Mouse (Mus musculus) heart, embryonic 13.5 days (tissue): ENCODE measurements around the gene Gm28048. TPM values are rescaled to one million over a fixed set of nuclear protein-coding genes. Genes with fewer than 3 reads are reported as not detected.

Experiments used
- ATAC-seq: fragments of 200-750 bp; cut with Nextera tagmentation; 2 replicates; pipeline ENCODE4 v1.8.0; 2017; ENCODE audit warnings: moderate TSS enrichment; ENCODE audit not compliant: insufficient number of reproducible peaks, low FRiP score, low TSS enrichment; ENCODE audit errors: extremely low read depth
- H3K27ac ChIP-seq: fragments of 300-500 bp; sonication (generic); replicated peaks from 2 replicates; pipeline ENCODE4 v1.5.1; 2015; ENCODE audit warnings: moderate library complexity, mild to moderate bottlenecking, inconsistent platforms
- H3K27me3 ChIP-seq: fragments of 300-500 bp; sonication (generic); replicated peaks from 2 replicates; pipeline ENCODE4 v1.6.1; 2015; ENCODE audit warnings: mild to moderate bottlenecking, inconsistent platforms
- H3K36me3 ChIP-seq: fragments of 300-500 bp; sonication (generic); 2 replicates; pipeline ENCODE4 v1.6.1; 2015; ENCODE audit warnings: mild to moderate bottlenecking, inconsistent platforms
- H3K4me1 ChIP-seq: fragments of 300-500 bp; sonication (generic); 2 replicates; pipeline ENCODE4 v1.6.1; 2015; ENCODE audit warnings: inconsistent platforms
- H3K4me2 ChIP-seq: fragments of 300-500 bp; sonication (generic); 2 replicates; pipeline ENCODE4 v1.6.1; 2015; ENCODE audit warnings: inconsistent platforms, mild to moderate bottlenecking, moderate library complexity
- H3K4me3 ChIP-seq: fragments of 300-500 bp; sonication (generic); 2 replicates; pipeline ENCODE4 v1.5.1; 2015; ENCODE audit warnings: moderate library complexity, mild to moderate bottlenecking, inconsistent platforms
- H3K9ac ChIP-seq: fragments of 300-500 bp; sonication (generic); 2 replicates; pipeline ENCODE4 v1.6.1; 2015; ENCODE audit warnings: inconsistent platforms, mild to moderate bottlenecking, moderate library complexity
- H3K9me3 ChIP-seq: fragments of 300-500 bp; sonication (generic); 2 replicates; pipeline ENCODE4 v1.6.1; 2016; ENCODE audit warnings: inconsistent platforms
- WGBS: fragments of 180-500 bp; shearing (Covaris S2); methylation state at CpG from one replicate; pipeline ENCODE4 v1.1.7; 2015; ENCODE audit warnings: mixed read lengths; 5-methylcytosine and 5-hydroxymethylcytosine counted together
- polyA plus RNA-seq: library from polyadenylated mRNA; unstranded; fragments of >200 nt; fragmentation: Nextera tagmentation; extraction: Ambion mirVana; gene quantifications from 2 replicates; pipeline ENCODE4 v1.2.1, GENCODE M21; 2015

The Gm28048 gene
- polyA plus RNA-seq, 1 experiment from 2014 or later, result 7.8 TPM

DNA sequence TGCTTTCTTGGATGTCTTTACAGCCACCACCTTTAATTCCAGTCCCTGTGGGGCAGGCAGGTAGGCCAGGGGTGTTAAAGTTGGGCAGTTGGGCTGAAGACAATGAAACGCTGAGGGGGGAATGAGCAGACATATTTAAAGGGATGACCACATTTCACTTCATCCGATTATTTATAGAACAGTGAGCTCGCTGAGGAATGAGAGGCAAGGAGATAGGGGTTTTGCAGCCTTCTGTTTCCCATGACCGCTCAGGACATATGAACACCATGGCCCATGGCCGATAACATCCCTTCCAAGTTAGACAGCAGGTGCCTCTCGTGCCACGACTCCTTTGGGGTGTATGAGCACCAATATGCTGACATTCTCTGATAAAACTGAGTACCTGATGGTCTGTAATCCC, 70.1 kb downstream of the Gm28048 start:
- Histone ChIP-seq H3K9ac (no peak overlapping the region), H3K4me3 (no peak overlapping the region), H3K36me3 (no peaks in the 10 kb centered on the region), H3K9me3 (no peaks in the 10 kb centered on the region), H3K27ac (peak overlapping the region; percentile 46), H3K4me2 (peak overlapping the region; percentile 16), H3K4me1 (peaks cover 31% of the 10 kb centered on the region), H3K27me3 (no peaks in the 10 kb centered on the region)
- 42% methylated on average over 7 of the region's 7 CpGs for WGBS
- no peak; the same call in 1 of the 2 replicates for ATAC-seq

- no peak overlapping the region for H3K4me3 ChIP-seq
- H3K9me3 ChIP-seq, result no peaks in the 10 kb centered on the region
- H3K27ac ChIP-seq, result peak overlapping the region; percentile 63
- no peaks in the 10 kb centered on the region for H3K36me3 ChIP-seq
- no peaks in the 10 kb centered on the region for H3K27me3 ChIP-seq
- H3K4me1 ChIP-seq, result peaks cover 23% of the 10 kb centered on the region
- no peak for ATAC-seq
- peak overlapping the region; percentile 22; the same call in 1 of the 2 replicates for H3K4me2 ChIP-seq
- no peak overlapping the region; the same call in 1 of the 2 replicates for H3K9ac ChIP-seq
Observed at GRCm38 (mm10) chr11:22906453-22906865, 75.4 kb downstream of the Gm28048 start.

DNA sequence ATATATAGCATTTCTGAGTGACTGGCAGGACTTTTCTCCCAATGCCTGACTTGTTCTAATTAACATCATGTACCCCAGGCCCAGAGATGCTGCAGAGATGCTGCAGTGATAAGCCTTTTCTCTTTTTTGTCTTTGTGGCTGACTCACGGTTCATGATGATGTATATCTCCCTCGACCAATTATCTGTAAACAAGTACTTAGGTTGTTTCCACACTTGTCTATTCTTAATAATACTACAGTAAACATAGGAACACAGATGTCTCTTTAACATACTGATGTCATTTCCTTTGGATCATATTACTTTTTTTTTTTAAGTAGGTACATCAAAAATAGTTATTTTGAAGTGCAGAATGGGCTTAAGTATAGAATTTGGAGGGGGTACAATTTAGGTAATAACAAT, 79.0 kb downstream of the Gm28048 start:
- no peak overlapping the region for H3K27ac ChIP-seq
- no peak overlapping the region for H3K9ac ChIP-seq
- no peak for ATAC-seq
- 64% methylated on average over 2 of the region's 2 CpGs for WGBS
- H3K4me1 ChIP-seq, result peaks cover 12% of the 10 kb centered on the region
- no peaks in the 10 kb centered on the region for H3K9me3 ChIP-seq
- H3K4me2 ChIP-seq, result no peak overlapping the region
- peaks cover 22% of the 10 kb centered on the region for H3K36me3 ChIP-seq
- no peaks in the 10 kb centered on the region for H3K27me3 ChIP-seq
- no peak overlapping the region for H3K4me3 ChIP-seq

DNA sequence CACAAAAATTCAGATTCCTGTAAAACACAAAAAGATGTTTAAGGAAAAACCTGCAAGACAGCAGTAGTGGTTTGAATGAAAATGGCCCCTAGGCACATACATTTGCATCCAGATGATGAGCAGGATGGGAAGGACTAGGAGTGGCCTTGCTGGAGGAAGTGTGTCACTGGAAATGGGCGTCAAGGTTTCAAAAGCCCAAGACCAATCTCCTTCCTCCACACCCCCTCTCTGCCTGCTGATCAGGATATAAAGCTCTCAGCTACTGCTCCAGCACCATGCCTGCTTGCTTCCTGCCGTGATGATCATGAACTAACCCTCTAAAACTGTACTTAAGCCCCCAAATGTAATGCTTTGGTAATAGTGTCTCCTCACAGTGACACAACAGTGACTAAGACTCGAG, 81.8 kb downstream of the Gm28048 start:
- H3K36me3 ChIP-seq, result peaks cover 22% of the 10 kb centered on the region
- ATAC-seq, result no peak

DNA sequence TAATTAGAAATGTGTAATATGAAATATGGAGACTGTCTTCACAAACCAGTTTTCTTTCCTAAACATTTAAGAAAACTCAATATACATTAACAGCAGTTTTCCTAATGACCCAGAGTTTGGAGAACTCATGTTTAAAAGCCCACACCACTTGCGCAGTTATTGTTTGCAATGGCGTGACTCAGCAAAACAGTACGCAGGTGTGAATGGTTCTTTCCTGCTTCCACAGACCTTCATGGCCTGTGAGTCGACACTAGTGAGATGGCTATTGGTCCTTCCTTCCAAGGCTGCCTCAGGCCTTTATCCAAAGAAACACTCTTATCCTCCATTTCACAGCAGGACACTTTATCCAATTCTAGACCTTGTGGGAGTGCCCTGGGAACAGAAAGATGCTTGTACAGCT, 84.2 kb downstream of the Gm28048 start:
- no peak overlapping the region for H3K4me3 ChIP-seq
- no peak for ATAC-seq
- WGBS, result 89% methylated on average over 4 of the region's 4 CpGs
- no peak overlapping the region for H3K9ac ChIP-seq
- H3K9me3 ChIP-seq, result no peaks in the 10 kb centered on the region
- no peaks in the 10 kb centered on the region for H3K4me1 ChIP-seq
- H3K36me3 ChIP-seq, result peaks cover 22% of the 10 kb centered on the region
- no peak overlapping the region for H3K27ac ChIP-seq
- H3K27me3 ChIP-seq, result no peaks in the 10 kb centered on the region
- no peak overlapping the region for H3K4me2 ChIP-seq

More for the DNA sequence above, 81.8 kb downstream of the Gm28048 start:
- Histone ChIP-seq H3K4me2 (no peak overlapping the region), H3K27ac (no peak overlapping the region), H3K4me3 (no peak overlapping the region), H3K4me1 (no peaks in the 10 kb centered on the region), H3K9me3 (no peaks in the 10 kb centered on the region), H3K9ac (no peak overlapping the region), H3K27me3 (no peaks in the 10 kb centered on the region)
- 74% methylated on average over 3 of the region's 3 CpGs for WGBS

- no peak for ATAC-seq
- Histone ChIP-seq H3K36me3 (peaks cover 22% of the 10 kb centered on the region), H3K9ac (no peak overlapping the region), H3K4me2 (no peak overlapping the region), H3K4me1 (no peaks in the 10 kb centered on the region), H3K9me3 (no peaks in the 10 kb centered on the region), H3K4me3 (no peak overlapping the region), H3K27me3 (no peaks in the 10 kb centered on the region), H3K27ac (no peak overlapping the region)
- 82% methylated on average over 4 of the region's 4 CpGs for WGBS
Observed at GRCm38 (mm10) chr11:22897127-22897526, 84.8 kb downstream of the Gm28048 start.

DNA sequence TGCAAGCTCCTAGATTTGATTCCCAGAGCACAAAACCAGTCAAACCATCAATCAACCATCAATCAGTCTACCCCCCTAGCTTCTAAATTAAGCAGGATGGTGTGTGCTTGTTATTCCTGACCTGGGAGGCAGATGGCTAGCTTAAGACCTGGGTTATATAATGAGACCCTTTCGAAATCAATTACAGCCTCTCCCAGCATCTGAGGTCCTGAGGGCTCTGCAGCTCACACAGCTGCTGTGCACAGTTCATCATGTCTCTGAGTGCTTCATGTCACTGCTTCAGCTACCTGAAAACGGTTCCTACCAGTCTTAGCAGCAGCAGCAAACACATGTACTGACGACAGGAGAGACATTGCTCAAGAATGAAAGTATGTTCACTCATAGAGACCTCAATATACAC, 88.8 kb downstream of the Gm28048 start:
- Histone ChIP-seq H3K9me3 (no peaks in the 10 kb centered on the region), H3K9ac (no peak overlapping the region), H3K27me3 (no peaks in the 10 kb centered on the region), H3K4me1 (peaks cover 2% of the 10 kb centered on the region), H3K4me2 (no peak overlapping the region), H3K27ac (no peak overlapping the region), H3K36me3 (no peaks in the 10 kb centered on the region), H3K4me3 (no peak overlapping the region)
- ATAC-seq, result no peak
- 67% methylated on average over 3 of the region's 3 CpGs for WGBS

DNA sequence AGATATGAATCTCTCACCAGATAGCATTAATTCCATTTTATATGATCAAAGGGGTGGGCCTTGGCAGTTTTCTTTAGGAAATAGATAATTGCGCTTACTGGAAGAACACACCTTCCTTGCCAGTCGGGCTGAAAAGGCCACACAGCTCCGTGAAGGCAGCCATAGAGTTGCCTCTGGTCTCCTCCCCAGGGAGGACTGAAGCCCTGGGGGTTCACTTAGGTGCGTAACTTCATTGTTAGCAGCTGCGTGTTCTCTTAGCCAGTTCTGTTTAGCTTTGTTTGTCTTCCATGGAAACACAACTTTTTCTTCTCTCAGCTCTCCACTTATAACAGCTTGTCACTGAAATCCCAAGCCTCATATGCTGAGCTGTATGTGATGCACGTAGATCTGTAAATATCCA, 89.4 kb downstream of the Gm28048 start:
- Histone ChIP-seq H3K27ac (no peak overlapping the region), H3K27me3 (no peaks in the 10 kb centered on the region), H3K36me3 (no peaks in the 10 kb centered on the region), H3K4me1 (peaks cover 5% of the 10 kb centered on the region), H3K4me2 (no peak overlapping the region), H3K4me3 (no peak overlapping the region), H3K9me3 (no peaks in the 10 kb centered on the region), H3K9ac (no peak overlapping the region)
- ATAC-seq, result no peak
- 67% methylated on average over 6 of the region's 6 CpGs for WGBS

- Histone ChIP-seq H3K4me1 (peaks cover 5% of the 10 kb centered on the region), H3K27ac (no peak overlapping the region), H3K9me3 (no peaks in the 10 kb centered on the region), H3K27me3 (no peaks in the 10 kb centered on the region), H3K36me3 (no peaks in the 10 kb centered on the region), H3K9ac (no peak overlapping the region), H3K4me3 (no peak overlapping the region), H3K4me2 (no peak overlapping the region)
- ATAC-seq, result no peak
- WGBS, result 81% methylated on average over 7 of the region's 7 CpGs
Observed at GRCm38 (mm10) chr11:22891876-22892275, 90.0 kb downstream of the Gm28048 start.

- H3K4me1 ChIP-seq, result peaks cover 5% of the 10 kb centered on the region
- H3K4me3 ChIP-seq, result no peak overlapping the region
Observed at GRCm38 (mm10) chr11:22891242-22891641, 90.6 kb downstream of the Gm28048 start.

GRCm38 (mm10) chr11:22889224-22889623, 92.7 kb downstream of the Gm28048 start:
- H3K36me3 ChIP-seq, result no peaks in the 10 kb centered on the region
- H3K9me3 ChIP-seq, result no peaks in the 10 kb centered on the region
- no peak overlapping the region for H3K4me2 ChIP-seq
- no peak overlapping the region for H3K9ac ChIP-seq
- 92% methylated on average over 3 of the region's 3 CpGs for WGBS
- no peaks in the 10 kb centered on the region for H3K27me3 ChIP-seq
- no peak for ATAC-seq
- H3K4me1 ChIP-seq, result peaks cover 5% of the 10 kb centered on the region
- H3K4me3 ChIP-seq, result no peak overlapping the region
- no peak overlapping the region for H3K27ac ChIP-seq

More at GRCm38 (mm10) chr11:22891242-22891641, 90.6 kb downstream of the Gm28048 start:
- no peak overlapping the region for H3K9ac ChIP-seq
- H3K27ac ChIP-seq, result no peak overlapping the region
- no peak overlapping the region for H3K4me2 ChIP-seq
- no peaks in the 10 kb centered on the region for H3K36me3 ChIP-seq
- ATAC-seq, result no peak
- H3K9me3 ChIP-seq, result no peaks in the 10 kb centered on the region
- WGBS, result 78% methylated on average over 9 of the region's 9 CpGs
- H3K27me3 ChIP-seq, result no peaks in the 10 kb centered on the region

DNA sequence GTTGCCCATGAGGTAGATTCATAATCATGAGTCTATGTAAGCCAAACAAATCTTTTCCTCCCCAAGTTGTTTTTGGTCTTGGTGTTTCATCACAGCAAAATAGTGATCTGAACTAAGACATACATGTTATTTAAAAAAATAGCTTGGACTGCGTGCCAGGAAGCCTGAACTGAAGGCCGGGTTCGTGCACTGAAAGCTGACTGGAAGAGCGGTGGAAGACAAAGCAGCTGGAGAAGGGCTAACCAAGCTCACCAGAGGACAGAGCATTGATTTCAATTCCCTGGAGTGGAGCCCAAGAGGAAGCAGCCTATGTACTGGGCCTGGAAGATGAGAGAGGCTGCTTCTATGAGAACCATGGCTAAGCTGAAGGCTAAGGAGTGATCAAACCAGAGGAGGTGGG, 94.9 kb downstream of the Gm28048 start:
- H3K36me3 ChIP-seq, result no peaks in the 10 kb centered on the region
- WGBS, result 86% methylated on average over 4 of the region's 4 CpGs
- no peak overlapping the region for H3K4me2 ChIP-seq
- no peaks in the 10 kb centered on the region for H3K27me3 ChIP-seq
- no peak overlapping the region for H3K4me3 ChIP-seq
- peaks cover 5% of the 10 kb centered on the region for H3K4me1 ChIP-seq
- no peak overlapping the region for H3K9ac ChIP-seq
- no peak overlapping the region for H3K27ac ChIP-seq
- ATAC-seq, result no peak
- no peaks in the 10 kb centered on the region for H3K9me3 ChIP-seq
